In genomic region chr9:107357651-107358050, GRCm38 (mm10) we compare ENCODE assay signal across 8 mouse cellular contexts. TPM values are rescaled to one million over a fixed set of nuclear protein-coding genes. Genes with fewer than 3 reads are reported as not detected.
A peak's percentile ranks its signal among the peaks of the same experiment; 100 is the strongest.
DNase-seq lines count a peak whose midpoint lies in the region; TF ChIP-seq lines count a peak whose summit lies in the region.

No protein-coding gene starts in this region.

- H3K79me2 ChIP-seq in C2C12 (ENCODE audit: control insufficient read depth, insufficient read depth), result no peaks in the 10 kb centered on the region

- H3K79me3 ChIP-seq in C2C12 (ENCODE audit: low read depth), result no peaks in the 10 kb centered on the region

- no peak overlapping the region for H3K4me3 ChIP-seq in C2C12 (ENCODE audit: insufficient read depth, poor library complexity, severe bottlenecking)
- H3K4me3 ChIP-seq in layer of hippocampus, adult 2 months, result no peak overlapping the region

- peak; percentile 50 for DNase-seq in WW6 (ENCODE audit: low read depth, low spot score)
- DNase-seq in cerebellum, postnatal 25 days, result peak; percentile 94
- DNase-seq in gastrocnemius, adult 18-20 months (ENCODE audit: low spot score), result peak; percentile 82
- peak; percentile 70 to 89 for DNase-seq in layer of hippocampus, adult 2 months (ENCODE audit: low spot score in 2 of 2)
- DNase-seq in lung, postnatal 10 days, result peak; percentile 84
- DNase-seq in retina, adult 2 months (ENCODE audit: low read depth, low spot score), result peak; percentile 56
- peak; percentile 56 to 69 for DNase-seq in thymus, postnatal 36 days

- H3K36me3 ChIP-seq in C2C12 (ENCODE audit: control insufficient read depth, insufficient read depth), result no peaks in the 10 kb centered on the region

- TF ChIP-seq CTCF in C2C12 (IDR thresholded peaks at IDR 0.05; ENCODE audit: control insufficient read depth, insufficient read depth, insufficient read length), result peak; percentile 51
- peak; percentile 98 for TF ChIP-seq CTCF in layer of hippocampus, adult 2 months (conservative IDR thresholded peaks at IDR 0.05)

- H3K27ac ChIP-seq in layer of hippocampus, adult 2 months, result no peak overlapping the region

- H3K27me3 ChIP-seq in C2C12 (ENCODE audit: control insufficient read depth, insufficient read depth, insufficient read length), result peaks cover 56% of the 10 kb centered on the region

- no peak overlapping the region for H3ac ChIP-seq in C2C12 (ENCODE audit: control insufficient read depth, insufficient read length, low read depth)

TF ChIP-seq in C2C12, 6 proteins besides CTCF, POLR2A, EP300 and RAD21:
- no peak for TF ChIP-seq MYOG (IDR thresholded peaks at IDR 0.05; ENCODE audit: control insufficient read depth, extremely low read depth, insufficient read length)
- TF ChIP-seq MYOD1 (IDR thresholded peaks at IDR 0.05; ENCODE audit: control insufficient read depth, insufficient read length, low read depth), result no peak
- TF ChIP-seq FOSL1 (IDR thresholded peaks at IDR 0.05; ENCODE audit: insufficient read depth, low read length, poor library complexity, severe bottlenecking), result no peak
- TF ChIP-seq USF1 (IDR thresholded peaks at IDR 0.05; ENCODE audit: low read depth), result no peak
- no peak for TF ChIP-seq MAX (IDR thresholded peaks at IDR 0.05)
- TF ChIP-seq CEBPB (IDR thresholded peaks at IDR 0.05; ENCODE audit: low read depth), result no peak

RNA-seq across cellular contexts. Expression of gene 6430571L13Rik, which starts 17.2 kb away (rescaled TPM):
- polyA plus RNA-seq in C2C12 (2012; fragmentation: generic; extraction: Trizol), result 0.04 TPM
- 10 to 100 TPM; 31.8 to 32.2 TPM for total RNA-seq in gastrocnemius, adult 18-20 months (2021)
- total RNA-seq in layer of hippocampus, adult 2 months (2021), result 1 to 10 TPM; 2.5 to 2.9 TPM

RNA-seq across cellular contexts. Expression of gene Hemk1, which starts 19.5 kb away (rescaled TPM):
- 14.1 TPM for polyA plus RNA-seq in C2C12 (2012; fragmentation: generic; extraction: Trizol)
- 10 to 100 TPM; 11.8 to 13.3 TPM for total RNA-seq in gastrocnemius, adult 18-20 months (2021)
- total RNA-seq in layer of hippocampus, adult 2 months (2021), result 10 to 100 TPM; 15.9 to 21.4 TPM

RNA-seq across cellular contexts. Expression of gene Cacna2d2, which starts 41.8 kb away (rescaled TPM):
- 0.01 TPM for polyA plus RNA-seq in C2C12 (2012; fragmentation: generic; extraction: Trizol)
- total RNA-seq in gastrocnemius, adult 18-20 months (2021), result under 1 TPM; 0.52 to 0.94 TPM
- total RNA-seq in layer of hippocampus, adult 2 months (2021), result 10 to 100 TPM; 18.1 to 19.3 TPM

Comparison
In these comparisons a context has a peak if more than half of its experiments do, and no peak if none do; other contexts are left out.
1. RNA of gene 6430571L13Rik, which starts 17.2 kb away (total RNA-seq): 31.8 to 32.2 TPM in gastrocnemius, adult 18-20 months; 2.5 to 2.9 TPM in layer of hippocampus, adult 2 months; every median in the first group is over 4 times any median in the second.
2. RNA of gene Cacna2d2, which starts 41.8 kb away (total RNA-seq): 18.1 to 19.3 TPM in layer of hippocampus, adult 2 months; 0.52 to 0.94 TPM in gastrocnemius, adult 18-20 months; every median in the first group is over 4 times any median in the second.
3. Peak in every context shown above with its lines, with median percentiles within 50 percentile points of each other: DNase-seq.